Mouse (Mus musculus) liver, embryonic 14.5 days (tissue): ENCODE results near the gene Tcp11.

Experiments used
- CTCF ChIP-seq: IDR thresholded peaks from 2 replicates; pipeline ENCODE4 v1.5.1; 2016; ENCODE audit warnings: antibody characterized with exemption, low read depth, control low read depth
- EP300 ChIP-seq: IDR thresholded peaks from 2 replicates; pipeline ENCODE4 v1.6.1; 2016; ENCODE audit warnings: antibody characterized with exemption, low read depth

- no peak for TF ChIP-seq CTCF
- TF ChIP-seq EP300, result no peak
These were observed 7.7 kb downstream of the Tcp11 start for GRCm38 (mm10) chr17:28072730-28073129.
